Mouse (Mus musculus): Measurements from ENCODE around the gene Ly6g6e. TPM values are rescaled to one million over a fixed set of nuclear protein-coding genes. Genes with fewer than 3 reads are reported as not detected.

Gene Ly6g6e
- total RNA-seq, 2 experiments from 2014 or later = not detected

DNA sequence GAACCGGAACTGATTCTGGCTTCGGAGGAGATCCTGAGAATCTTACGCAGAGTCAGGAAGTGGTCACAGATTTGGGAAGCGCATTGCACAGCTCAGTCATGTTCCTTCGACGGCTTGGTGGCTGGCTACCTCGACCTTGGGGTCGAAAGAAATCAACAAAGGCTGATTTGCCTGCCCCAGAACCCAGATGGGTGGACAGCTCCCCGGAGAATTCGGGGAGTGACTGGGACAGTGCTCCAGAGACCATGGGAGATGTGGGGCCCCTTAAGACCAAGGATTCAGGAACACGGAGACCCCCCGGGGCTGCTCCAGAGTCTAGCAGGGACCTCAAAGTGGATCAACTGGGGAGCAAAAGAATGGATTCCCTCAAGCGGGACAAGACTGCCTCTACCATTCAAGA lies 50.3 kb downstream of the Ly6g6e start:
- ATAC-seq (replicated peaks; ENCODE audit: poor library complexity) = no peak; the same call in 1 of the 2 replicates

Other genes with a start within 250 kb of the Ly6g6e start
Only the 30 nearest of the 46 such genes appear.
- 19.3 and 27.4 TPM in 2 replicates for gene Hspa1b, start 117.7 kb upstream of the Ly6g6e start, total RNA-seq (2015)
- 22.7 and 24.4 TPM in 2 replicates for gene Hspa1b, start 117.7 kb upstream of the Ly6g6e start, total RNA-seq (2017)
- not detected in 2 replicates for gene Gm20481, start 107.0 kb upstream of the Ly6g6e start, total RNA-seq (2015)
- not detected in 2 replicates for gene Gm20481, start 107.0 kb upstream of the Ly6g6e start, total RNA-seq (2017)
- gene Hspa1a, start 104.7 kb upstream of the Ly6g6e start, total RNA-seq (2015) = 8.4 and 14.5 TPM in 2 replicates
- gene Hspa1a, start 104.7 kb upstream of the Ly6g6e start, total RNA-seq (2017) = 20.8 and 29.4 TPM in 2 replicates
- not detected in 2 replicates for gene Hspa1l, start 104.2 kb upstream of the Ly6g6e start, total RNA-seq (2015)
- gene Hspa1l, start 104.2 kb upstream of the Ly6g6e start, total RNA-seq (2017) = not detected in 2 replicates
- 187 and 253 TPM in 2 replicates for gene Lsm2, start 95.0 kb upstream of the Ly6g6e start, total RNA-seq (2015)
- 71.7 and 78.0 TPM in 2 replicates for gene Lsm2, start 95.0 kb upstream of the Ly6g6e start, total RNA-seq (2017)
- 60.5 and 77.5 TPM in 2 replicates for gene Vars, start 75.9 kb upstream of the Ly6g6e start, total RNA-seq (2015)
- 239 and 292 TPM in 2 replicates for gene Vars, start 75.9 kb upstream of the Ly6g6e start, total RNA-seq (2017)
- gene Vwa7, start 60.3 kb upstream of the Ly6g6e start, total RNA-seq (2015) = not detected in 2 replicates
- gene Vwa7, start 60.3 kb upstream of the Ly6g6e start, total RNA-seq (2017) = 0.17 TPM in 1 of 2 replicates, not detected in the other
- gene Sapcd1, start 48.9 kb upstream of the Ly6g6e start, total RNA-seq (2015) = 0.93 and 1.9 TPM in 2 replicates
- 1.5 TPM in 1 of 2 replicates, not detected in the other for gene Sapcd1, start 48.9 kb upstream of the Ly6g6e start, total RNA-seq (2017)
- 4.2 and 5.7 TPM in 2 replicates for gene Msh5, start 30.2 kb upstream of the Ly6g6e start, total RNA-seq (2015)
- gene Msh5, start 30.2 kb upstream of the Ly6g6e start, total RNA-seq (2017) = 2.4 and 3.5 TPM in 2 replicates
- 209 and 248 TPM in 2 replicates for gene Clic1, start 26.9 kb upstream of the Ly6g6e start, total RNA-seq (2015)
- 225 and 254 TPM in 2 replicates for gene Clic1, start 26.9 kb upstream of the Ly6g6e start, total RNA-seq (2017)
- gene Ddah2, start 17.9 kb upstream of the Ly6g6e start, total RNA-seq (2015) = 1.8 and 2.6 TPM in 2 replicates
- gene Ddah2, start 17.9 kb upstream of the Ly6g6e start, total RNA-seq (2017) = 1.9 and 3.5 TPM in 2 replicates
- gene Ly6g6c, start 11.5 kb upstream of the Ly6g6e start, total RNA-seq (2015) = not detected in 2 replicates
- gene Ly6g6c, start 11.5 kb upstream of the Ly6g6e start, total RNA-seq (2017) = not detected in 2 replicates
- gene Mpig6b, start 10.7 kb upstream of the Ly6g6e start, total RNA-seq (2015) = not detected in 2 replicates
- not detected in 2 replicates for gene Mpig6b, start 10.7 kb upstream of the Ly6g6e start, total RNA-seq (2017)
- not detected in 2 replicates for gene Ly6g6d, start 1.2 kb downstream of the Ly6g6e start, total RNA-seq (2015)
- gene Ly6g6d, start 1.2 kb downstream of the Ly6g6e start, total RNA-seq (2017) = not detected in 2 replicates
- gene Ly6g6f, start 8.7 kb downstream of the Ly6g6e start, total RNA-seq (2015) = not detected in 2 replicates
- gene Ly6g6f, start 8.7 kb downstream of the Ly6g6e start, total RNA-seq (2017) = not detected in 2 replicates
- 17.5 and 21.1 TPM in 2 replicates for gene Abhd16a, start 12.4 kb downstream of the Ly6g6e start, total RNA-seq (2015)
- 22.7 and 26.0 TPM in 2 replicates for gene Abhd16a, start 12.4 kb downstream of the Ly6g6e start, total RNA-seq (2017)
- not detected in 2 replicates for gene Ly6g5c, start 31.4 kb downstream of the Ly6g6e start, total RNA-seq (2015)
- not detected in 2 replicates for gene Ly6g5c, start 31.4 kb downstream of the Ly6g6e start, total RNA-seq (2017)
- gene Ly6g5b, start 38.5 kb downstream of the Ly6g6e start, total RNA-seq (2015) = 0.84 and 1.4 TPM in 2 replicates
- 0.27 and 0.92 TPM in 2 replicates for gene Ly6g5b, start 38.5 kb downstream of the Ly6g6e start, total RNA-seq (2017)
- 20.3 and 20.7 TPM in 2 replicates for gene Gpank1, start 44.6 kb downstream of the Ly6g6e start, total RNA-seq (2015)
- gene Gpank1, start 44.6 kb downstream of the Ly6g6e start, total RNA-seq (2017) = 33.9 and 36.8 TPM in 2 replicates
- gene Csnk2b, start 45.2 kb downstream of the Ly6g6e start, total RNA-seq (2015) = 411 and 443 TPM in 2 replicates
- 375 TPM in 2 replicates for gene Csnk2b, start 45.2 kb downstream of the Ly6g6e start, total RNA-seq (2017)
- gene D17H6S53E, start 49.5 kb downstream of the Ly6g6e start, total RNA-seq (2015) = 1.5 and 3.6 TPM in 2 replicates
- gene D17H6S53E, start 49.5 kb downstream of the Ly6g6e start, total RNA-seq (2017) = 7.7 and 7.9 TPM in 2 replicates
- not detected in 2 replicates for gene Apom, start 55.1 kb downstream of the Ly6g6e start, total RNA-seq (2015)
- gene Apom, start 55.1 kb downstream of the Ly6g6e start, total RNA-seq (2017) = not detected in 2 replicates
- 73.9 and 78.5 TPM in 2 replicates for gene Bag6, start 58.3 kb downstream of the Ly6g6e start, total RNA-seq (2015)
- 77.3 and 88.5 TPM in 2 replicates for gene Bag6, start 58.3 kb downstream of the Ly6g6e start, total RNA-seq (2017)
- 228 and 262 TPM in 2 replicates for gene Prrc2a, start 88.0 kb downstream of the Ly6g6e start, total RNA-seq (2015)
- 59.6 and 63.9 TPM in 2 replicates for gene Prrc2a, start 88.0 kb downstream of the Ly6g6e start, total RNA-seq (2017)
- 5.8 and 12.4 TPM in 2 replicates for gene Aif1, start 99.2 kb downstream of the Ly6g6e start, total RNA-seq (2015)
- gene Aif1, start 99.2 kb downstream of the Ly6g6e start, total RNA-seq (2017) = 8.9 and 11.5 TPM in 2 replicates
- 65.2 and 70.1 TPM in 2 replicates for gene Lst1, start 111.5 kb downstream of the Ly6g6e start, total RNA-seq (2015)
- 47.2 and 99.6 TPM in 2 replicates for gene Lst1, start 111.5 kb downstream of the Ly6g6e start, total RNA-seq (2017)
- 0.22 and 0.81 TPM in 2 replicates for gene Ltb, start 117.5 kb downstream of the Ly6g6e start, total RNA-seq (2015)
- gene Ltb, start 117.5 kb downstream of the Ly6g6e start, total RNA-seq (2017) = 0.47 and 4.4 TPM in 2 replicates
- 18.6 and 33.2 TPM in 2 replicates for gene Tnf, start 125.1 kb downstream of the Ly6g6e start, total RNA-seq (2015)
- 11.1 and 16.4 TPM in 2 replicates for gene Tnf, start 125.1 kb downstream of the Ly6g6e start, total RNA-seq (2017)
- gene Lta, start 128.4 kb downstream of the Ly6g6e start, total RNA-seq (2015) = not detected in 2 replicates
- not detected in 2 replicates for gene Lta, start 128.4 kb downstream of the Ly6g6e start, total RNA-seq (2017)
- gene Gm16181, start 143.9 kb downstream of the Ly6g6e start, total RNA-seq (2015) = not detected in 2 replicates
- gene Gm16181, start 143.9 kb downstream of the Ly6g6e start, total RNA-seq (2017) = not detected in 2 replicates

Data from megakaryocyte progenitor cell, adult 5-6 weeks (primary cell).